Mouse (Mus musculus) adipocyte (in vitro differentiated cells): Measurements from ENCODE around the gene Tgfb1.

Source experiments
- DNase-seq: peaks from one replicate; pipeline ENCODE4 v3.0.0-alpha.2; 2016; ENCODE audit warnings: low spot score

Gene Tgfb1

DNA sequence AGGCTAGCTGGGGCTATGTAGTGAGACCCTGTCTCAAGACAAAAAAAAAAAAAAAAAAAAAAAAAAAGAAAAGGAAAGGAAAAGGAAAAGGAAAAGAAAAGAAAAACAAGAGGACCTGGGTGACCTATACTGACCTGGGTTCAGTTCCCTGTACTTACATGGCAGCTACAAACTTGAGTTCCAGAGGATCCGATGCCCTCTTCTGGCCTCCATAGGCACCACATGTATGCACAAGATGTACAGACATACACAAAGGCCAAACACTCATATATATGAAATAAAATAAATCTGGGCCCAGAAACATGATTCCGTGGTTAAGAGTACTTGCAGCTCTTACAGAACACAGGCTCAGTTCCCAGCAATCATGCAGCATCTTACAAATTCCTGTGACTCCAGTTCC lies 50.1 kb downstream of the Tgfb1 start:
- no peak for DNase-seq

DNA sequence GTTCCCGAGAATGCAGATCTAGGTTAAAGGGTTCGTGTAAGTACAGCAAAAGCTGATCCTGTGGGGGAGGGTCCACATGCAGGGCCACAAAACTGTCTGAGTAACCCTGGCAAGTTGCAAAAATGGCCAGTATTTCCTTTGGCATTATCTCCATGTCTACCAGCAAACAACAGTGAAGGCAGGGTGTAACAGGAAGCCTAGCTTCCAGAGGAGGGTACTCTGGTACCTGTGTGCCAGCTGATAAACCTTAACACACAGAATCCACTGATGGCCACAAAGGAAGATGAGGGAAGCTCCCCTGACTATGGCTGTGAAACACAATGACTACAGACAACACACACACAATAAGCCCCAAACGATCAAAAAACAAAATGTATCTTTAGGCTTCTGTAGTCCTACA lies 51.5 kb downstream of the Tgfb1 start:
- DNase-seq, result no peak

DNA sequence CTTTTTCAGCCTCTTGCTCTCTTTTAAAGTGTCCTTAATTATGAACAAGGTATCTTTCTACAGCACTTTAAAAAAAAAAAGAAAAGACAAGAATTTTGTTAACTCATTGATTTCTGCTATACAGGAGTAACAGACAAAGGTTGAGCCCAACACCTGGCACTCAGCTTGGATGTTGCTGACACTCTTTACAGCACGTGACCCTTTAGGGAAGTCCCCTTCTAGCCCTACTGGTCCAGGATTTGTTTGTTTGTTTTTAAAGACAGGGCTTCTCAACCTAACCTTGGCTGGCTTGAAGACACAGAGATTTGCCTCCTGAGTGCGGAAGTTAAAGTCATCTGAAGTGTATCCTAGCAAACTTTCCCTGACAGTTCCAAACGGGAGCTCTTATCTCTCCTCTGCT lies 60.0 kb downstream of the Tgfb1 start:
- no peak for DNase-seq

DNA sequence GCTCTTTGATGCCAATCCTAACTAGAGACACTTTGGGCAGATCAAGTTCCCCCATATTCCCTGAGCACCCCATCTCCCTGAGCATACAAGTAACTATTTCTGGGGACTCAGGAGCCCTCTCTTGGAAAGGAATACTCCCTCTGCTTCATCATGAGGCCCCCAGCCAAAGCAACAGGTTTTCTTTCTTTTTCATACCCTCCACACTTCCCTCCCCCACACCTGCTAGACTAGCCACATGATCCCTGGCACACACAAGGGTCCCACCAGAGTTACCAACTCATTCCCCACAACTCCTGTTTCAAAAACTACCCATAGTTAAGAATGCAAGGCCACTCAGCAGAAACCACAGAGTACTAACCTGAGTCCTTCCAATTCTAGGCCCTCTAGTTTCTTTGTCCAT lies 66.3 kb downstream of the Tgfb1 start:
- no peak for DNase-seq

DNA sequence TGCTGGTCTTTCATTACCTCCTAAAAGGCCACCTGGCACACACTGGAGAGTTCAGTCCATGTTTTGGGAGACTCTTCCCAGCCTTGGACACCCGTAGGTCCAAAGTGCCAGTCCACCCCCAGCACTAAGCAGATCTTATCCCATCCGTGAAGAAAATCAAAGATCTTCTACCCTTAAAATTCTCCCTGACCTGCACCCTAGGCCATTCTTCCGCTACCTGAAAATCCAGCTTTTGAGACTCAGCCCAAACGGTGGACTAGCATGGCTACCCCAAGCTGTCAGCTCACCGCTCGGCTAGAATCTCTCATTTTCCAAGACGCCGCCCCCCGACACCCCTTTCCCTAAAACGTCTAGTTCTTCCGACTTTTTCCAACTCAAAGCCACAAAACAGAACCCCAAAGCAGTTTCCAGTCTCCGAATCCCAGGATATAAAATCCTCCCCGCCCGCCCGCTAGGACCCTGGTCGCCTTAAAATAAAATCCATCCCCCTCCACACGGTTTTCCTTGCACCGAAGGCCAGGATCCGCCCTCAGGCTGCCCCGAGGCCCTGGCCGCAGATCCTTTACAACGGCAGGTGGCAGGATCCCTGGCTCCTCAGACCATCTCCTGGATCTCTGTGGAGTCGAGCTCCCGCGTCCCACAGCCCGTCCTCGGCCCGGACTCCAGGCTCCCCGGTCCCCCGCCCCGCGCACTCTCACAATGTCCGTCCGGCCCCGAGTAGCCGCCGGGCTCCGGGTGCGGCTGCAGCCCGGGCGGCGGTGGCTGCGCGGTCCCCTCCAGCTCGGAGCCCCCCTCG lies 67.0 kb downstream of the Tgfb1 start:
- peak; percentile 22 for DNase-seq

DNA sequence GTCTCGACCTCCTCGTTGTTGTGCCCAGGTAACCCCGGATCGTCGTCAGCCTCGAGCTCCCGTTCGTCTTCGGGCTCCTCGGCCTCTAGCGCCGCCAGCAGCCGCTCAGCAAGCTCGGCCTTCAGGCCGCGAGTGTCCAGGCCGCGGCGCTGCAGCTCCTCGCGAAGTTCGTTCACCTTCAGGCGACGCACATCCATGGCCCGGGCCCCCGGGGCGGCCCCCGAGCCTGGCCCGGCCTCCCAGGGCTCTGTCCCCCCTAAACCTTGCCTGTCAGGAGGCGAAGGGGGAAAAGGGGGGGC lies 67.6 kb downstream of the Tgfb1 start:
- DNase-seq, result no peak
